Mouse (Mus musculus) layer of hippocampus, adult 9-10 months (tissue): Measurements from ENCODE around the gene E2f1.

Source experiments
- DNase-seq: peaks from one replicate; pipeline ENCODE4 v3.0.0; 2022; ENCODE audit warnings: low spot score

E2f1 gene

DNA sequence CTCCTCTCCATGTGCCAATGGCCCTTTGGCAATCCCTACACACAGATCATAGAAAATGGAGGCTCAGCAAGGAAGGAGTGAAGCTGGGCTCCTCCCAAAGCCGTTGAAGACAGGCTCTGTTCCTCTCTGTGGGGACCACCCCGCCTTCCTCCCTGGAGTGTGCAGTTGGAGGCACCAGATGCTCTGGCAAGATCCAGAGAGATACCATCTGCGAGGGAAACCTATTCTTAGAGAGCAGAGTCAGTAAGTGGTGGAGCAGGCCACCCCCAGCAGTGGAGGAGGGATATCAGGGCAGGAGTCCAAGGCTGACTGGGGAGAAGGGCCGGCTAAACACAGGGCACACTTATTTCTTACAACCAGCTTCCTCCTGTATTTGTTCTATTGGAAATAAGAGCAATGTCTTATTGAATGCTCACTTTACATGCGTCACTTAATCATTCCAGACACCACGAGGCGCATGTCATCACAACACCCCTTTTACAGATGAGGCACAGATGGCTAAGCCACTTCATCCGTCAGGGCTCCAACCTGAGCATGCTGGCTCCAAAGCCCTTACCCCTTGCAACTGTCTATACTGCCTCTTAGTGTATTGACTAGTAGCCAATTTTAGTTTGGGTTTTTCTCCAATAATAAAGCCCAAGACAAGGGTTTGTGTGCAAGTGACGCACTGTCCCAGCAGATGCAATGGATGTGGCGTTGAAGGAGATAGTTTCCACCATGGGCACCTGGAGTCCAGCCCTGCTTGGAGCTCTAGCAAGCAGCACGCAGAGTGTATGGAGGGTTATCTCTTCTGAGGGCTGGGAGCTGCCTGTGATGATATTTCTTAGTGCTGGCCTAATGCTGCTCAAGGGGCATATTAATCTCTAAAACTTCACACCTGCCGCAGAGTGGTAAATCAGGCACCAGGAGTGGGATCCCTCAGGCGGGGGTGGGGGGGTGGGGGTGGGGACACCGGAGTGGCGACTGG is 14.5 kb upstream of the E2f1 start:
- DNase-seq = peak; percentile 83

DNA sequence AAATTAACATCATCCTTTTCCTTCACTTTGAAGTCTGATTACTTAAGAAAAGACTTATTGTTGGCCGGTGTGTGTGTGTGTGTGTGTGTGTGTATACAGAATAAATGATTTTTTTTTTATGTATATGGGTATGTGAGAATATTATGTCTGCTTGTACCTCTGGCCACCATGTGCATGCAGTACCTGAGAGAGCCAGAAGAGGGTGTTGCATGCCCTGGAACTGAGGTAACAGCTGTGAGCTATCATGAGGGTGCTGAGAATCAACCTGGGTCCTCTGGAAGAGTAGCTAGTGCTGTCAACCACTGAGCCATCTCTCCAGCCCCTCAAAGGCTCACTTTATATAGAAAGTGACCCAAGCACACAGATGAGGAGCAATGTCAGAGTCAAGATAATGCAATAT is 11.7 kb upstream of the E2f1 start:
- no peak for DNase-seq

DNA sequence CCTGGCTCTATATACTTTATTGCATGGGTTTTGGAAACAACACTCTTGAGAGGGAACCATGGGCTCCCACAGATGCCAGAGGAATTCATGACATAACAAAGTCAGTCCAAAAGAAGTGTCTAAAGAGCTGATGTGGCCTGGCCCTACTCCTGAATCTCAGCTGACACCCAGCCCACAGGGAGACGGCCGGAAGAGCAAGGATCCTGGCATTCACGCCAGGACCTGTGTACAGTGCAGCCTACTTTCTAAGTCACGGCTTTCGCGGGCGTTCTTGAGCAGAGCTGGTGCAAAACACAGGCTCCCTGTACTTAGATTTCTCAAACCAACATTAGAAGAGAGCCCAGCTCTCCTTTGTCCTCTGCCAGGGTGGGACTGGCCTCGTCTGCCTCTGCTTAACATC is 10.9 kb upstream of the E2f1 start:
- no peak for DNase-seq

DNA sequence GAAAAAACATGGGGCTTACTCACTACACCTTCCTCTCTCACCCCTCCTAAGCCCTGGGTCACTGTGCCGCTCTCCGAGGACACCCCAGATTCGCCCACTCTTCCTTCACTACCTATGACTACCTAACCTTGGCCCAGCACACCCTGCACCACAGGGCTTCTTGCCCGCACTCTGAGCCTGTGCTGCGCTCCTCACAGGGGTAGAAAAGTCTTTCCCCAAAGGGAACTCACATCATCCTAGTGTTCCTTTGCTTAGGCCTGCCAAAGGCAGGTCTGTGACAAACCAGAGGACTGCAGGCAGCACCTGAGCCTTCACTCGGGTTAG is 8.0 kb upstream of the E2f1 start:
- DNase-seq = no peak

DNA sequence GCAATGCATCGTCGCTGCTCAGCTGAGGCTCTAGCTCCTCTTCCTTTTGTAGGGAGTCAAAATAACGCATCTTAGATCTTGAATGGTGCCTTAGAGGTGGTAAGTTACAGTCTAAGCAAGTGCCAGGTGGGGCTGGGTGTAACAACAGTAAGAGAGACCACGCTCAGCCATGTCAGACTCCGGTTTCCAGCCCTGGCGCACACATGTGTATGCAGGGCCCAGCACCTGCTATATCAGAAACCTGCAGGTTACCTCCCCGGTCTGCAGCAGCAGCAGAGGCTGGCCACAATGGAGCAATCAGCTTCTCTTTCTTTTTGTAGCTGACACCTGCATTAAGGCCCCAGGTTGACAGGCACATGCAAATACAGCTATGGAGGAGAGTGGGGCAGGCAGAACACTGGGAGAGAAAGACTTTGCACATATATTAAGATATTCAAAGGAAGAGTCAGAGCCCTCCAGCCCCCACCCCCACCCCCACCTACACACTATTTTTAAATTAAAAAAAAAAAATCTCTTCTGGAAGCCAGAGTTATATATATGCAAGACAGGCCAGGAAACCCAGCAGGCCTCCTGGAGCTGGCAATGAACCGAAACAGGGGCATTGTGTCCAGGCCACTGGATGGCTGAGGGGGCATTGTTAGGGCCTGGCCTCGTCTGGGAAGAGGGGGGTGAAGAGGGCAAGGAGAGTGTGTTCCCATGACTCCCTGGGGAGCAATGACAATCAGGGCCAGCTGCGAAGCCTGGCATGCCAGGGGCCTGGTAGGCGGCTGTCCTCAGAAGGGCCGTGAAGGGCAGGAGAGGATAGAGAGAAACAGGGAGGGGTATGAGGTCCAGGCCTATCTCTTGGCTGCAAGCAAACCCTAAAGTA is 7.4 kb upstream of the E2f1 start:
- DNase-seq = no peak

DNA sequence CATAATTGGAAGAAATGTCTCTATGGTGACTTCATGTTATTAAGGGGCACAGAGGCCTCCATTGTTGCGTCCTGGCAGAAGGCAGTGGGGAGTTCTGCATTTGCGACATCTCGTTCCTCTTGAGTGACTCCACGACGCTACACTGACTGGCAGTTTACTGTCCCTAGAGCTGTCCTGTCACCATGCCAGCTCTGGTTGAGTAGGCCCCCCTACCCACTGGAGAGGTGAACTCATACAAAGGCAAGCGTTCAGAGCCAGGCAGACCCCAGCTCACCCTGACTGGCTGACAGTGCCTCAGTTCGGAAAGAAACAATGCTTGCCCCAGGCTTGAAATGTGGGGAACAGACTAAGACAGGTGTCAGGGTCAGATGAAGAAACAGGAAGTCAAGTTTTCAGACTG is 4.6 kb upstream of the E2f1 start:
- no peak for DNase-seq

DNA sequence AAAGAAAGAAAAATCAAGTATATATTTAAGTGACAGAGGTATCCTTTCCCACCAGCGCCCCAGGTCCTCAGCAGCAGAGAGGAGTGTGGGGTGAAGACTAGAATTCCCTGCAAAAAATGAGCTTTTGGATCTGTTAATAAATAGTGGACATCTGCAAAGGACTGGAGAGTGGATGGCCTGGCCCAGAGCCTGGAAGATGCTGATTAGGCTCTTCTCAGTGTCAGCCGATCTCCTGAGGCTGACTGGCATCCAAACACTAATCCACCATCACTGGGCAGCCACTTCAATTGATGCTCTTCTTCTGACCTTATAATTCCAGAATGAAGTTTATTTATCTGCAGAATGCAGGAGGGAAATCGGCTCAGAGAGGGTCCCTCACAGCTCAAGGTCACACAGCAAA is 3.3 kb upstream of the E2f1 start:
- DNase-seq = no peak

DNA sequence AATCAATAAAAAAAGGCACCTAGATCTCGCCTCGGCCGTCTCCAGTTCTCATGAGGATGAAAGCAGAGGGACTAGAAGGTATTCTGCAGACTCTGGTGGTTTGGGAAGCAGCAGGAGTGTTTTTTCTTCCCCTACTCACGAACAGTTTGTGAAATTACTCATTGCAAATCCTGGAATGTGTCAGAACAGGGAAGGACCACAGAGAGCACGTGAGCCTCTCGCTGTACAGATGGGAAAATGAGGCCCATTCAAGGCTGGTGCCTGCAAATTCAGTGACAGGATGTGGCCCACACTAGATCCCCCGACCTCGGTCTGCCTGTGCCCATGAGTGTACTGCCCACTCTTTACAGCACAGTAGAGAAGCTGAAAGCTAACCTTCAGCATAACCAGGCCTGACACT is 2.3 kb upstream of the E2f1 start:
- DNase-seq = no peak

DNA sequence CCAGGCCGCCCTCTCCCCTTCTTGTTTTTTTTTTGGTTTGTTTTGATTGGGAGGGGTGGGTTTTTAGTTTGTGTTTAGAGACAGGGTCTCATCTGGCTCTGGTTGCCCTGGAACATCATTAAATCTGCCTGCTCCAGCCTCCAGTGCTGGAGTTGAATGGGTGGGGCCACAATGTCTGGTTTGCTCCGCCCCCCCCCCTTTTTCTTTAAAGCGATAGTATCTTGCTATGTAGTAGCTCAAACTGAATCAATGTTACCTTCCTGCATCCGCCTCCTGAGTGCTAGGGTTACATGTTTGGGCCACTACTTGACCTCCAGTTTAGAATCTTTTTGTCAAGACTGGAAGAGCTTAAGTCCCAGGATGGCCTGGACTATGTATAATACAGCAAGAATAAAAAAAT is 1.6 kb upstream of the E2f1 start:
- DNase-seq = no peak

DNA sequence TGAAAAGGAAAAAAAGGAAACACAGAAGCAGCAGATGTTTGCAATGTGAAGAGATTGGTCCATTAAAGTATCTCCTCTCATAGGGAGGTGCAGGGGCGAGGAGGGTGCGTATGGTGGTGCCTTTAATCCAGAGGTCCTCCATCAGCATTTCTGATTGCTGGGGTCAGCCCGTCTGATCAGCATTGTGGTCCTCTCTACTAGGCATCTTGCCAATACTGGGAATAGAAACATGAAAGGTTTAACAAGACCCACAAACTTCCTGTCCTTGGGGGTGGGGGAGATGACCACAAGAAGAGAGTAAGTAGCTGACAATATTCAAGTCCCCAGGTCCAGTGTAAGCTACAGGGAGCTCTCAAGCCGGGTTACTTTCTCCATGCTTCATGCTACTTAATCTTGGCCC is 974 bp upstream of the E2f1 start:
- DNase-seq = no peak

DNA sequence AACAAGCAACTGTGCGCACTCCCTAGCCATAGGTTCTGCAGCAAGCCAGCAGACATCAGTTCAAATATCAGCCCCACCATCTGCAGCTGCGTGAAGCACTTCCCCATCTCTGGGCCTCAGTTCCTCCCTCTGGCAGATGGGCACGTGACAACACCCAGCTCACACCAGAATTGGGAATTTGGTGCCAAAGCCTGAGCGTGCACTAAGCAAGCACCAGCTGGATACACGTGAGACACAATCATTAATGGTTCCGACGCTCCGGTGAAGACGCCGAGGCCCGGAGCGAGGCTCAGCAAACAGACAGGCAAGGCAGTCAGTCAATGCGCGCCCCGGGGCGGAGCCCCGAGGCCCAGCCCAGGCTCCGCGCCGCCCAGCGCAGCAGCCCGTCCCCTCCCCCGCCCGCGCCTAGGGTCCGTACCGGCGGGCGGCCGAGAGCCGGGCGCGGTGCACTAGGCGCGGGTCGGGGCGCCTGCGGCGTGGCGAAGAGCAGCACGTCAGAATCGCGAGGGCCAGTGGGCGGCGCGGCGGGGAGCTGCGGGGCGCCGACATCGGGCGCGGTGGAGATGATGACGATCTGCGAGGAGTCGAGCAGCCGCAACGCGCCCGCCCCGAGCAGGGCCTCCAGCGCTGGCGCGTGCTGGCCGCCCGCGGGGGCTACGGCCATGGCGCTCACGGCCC is 482 bp downstream of the E2f1 start:
- no peak for DNase-seq

DNA sequence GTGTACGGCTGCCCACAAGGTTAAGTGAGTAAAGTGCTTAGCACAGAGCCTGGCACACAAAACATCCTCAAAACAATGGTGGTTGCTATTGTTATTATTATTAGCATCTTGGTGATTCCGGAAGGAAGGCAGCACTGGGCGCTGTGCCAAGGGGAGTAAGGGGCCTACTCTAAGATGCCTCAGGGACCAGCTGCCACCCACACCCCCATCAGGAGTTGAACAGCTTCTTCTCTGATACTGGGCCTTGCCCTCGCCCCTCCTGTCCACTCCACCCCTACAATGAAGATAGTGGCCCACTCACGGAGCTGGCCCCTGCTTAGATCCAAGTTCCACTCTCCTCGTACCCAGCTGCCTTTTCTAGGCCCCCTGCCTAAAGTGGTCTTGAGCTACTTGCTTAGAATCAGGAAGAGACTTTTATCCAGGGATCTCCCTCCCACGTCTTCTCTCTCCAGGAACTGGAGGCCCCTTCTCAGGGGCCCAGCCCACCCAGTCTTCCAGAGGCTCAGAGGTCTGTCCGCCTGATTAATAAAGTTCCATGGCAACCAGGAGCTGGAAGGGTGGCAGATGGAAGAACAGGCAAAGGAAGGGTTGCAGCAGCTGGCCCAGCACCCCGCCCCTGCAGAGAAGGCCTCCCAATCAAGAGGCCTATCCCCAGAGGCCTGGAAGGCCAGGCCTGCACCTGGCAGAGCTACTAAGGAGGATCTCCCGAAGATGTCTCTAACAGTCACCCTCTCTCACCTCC is 1.2 kb downstream of the E2f1 start:
- no peak for DNase-seq

DNA sequence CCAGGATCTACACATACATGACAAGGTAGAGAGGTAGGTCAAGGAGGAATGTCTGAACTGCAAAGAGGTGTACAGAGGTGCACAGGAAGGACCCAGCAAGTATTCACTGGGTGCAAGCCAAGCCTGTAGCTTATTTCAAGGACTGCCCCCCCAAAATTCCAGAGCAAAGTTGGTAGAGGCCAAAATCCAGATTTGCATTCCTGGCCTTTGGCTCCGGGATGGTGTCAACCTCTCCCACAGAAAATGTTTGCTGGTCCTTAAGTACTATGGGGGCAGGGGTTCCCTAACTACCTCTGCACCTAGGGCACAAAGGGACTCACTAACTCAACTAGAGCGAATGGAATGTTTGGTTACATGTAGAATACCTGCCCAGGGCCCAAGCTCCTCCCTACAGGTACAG is 1.9 kb downstream of the E2f1 start:
- no peak for DNase-seq

DNA sequence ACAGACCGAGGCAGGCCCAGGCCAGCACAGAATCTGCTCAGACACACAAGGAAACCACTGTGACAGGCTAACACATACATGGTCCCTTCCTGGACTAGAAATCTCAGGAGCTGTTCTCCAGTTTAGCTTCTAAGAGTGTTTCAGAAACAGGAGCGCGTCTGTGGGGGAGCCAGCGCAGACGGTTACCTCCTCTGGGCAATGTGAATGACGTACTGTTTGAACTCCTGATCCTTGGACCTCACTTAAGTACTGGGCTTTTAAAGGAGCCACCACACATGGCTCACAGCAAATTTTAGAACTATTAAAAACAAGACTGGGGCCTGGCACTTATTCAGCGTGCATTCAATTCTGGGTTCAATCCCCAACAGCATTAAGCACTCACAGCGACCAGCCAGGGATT is 3.1 kb downstream of the E2f1 start:
- DNase-seq = no peak

DNA sequence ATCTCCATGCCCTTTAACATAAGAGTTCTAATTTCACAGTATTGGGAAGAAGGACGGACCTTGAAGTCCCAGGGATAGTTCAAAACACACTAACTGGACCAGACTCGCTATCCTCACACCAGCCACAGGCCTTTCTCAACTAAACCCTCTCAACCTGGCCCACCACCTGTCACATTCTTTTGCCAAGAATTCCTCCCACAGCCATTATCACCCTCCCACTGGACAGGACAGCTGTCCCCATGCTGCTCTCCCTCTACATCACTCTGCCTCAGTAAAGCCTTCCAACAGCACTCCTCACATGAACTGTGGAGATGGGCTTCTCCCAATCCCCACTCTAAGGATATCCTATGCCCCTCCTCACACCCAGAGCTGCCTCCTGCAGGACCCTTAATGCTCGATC is 4.1 kb downstream of the E2f1 start:
- DNase-seq = no peak

DNA sequence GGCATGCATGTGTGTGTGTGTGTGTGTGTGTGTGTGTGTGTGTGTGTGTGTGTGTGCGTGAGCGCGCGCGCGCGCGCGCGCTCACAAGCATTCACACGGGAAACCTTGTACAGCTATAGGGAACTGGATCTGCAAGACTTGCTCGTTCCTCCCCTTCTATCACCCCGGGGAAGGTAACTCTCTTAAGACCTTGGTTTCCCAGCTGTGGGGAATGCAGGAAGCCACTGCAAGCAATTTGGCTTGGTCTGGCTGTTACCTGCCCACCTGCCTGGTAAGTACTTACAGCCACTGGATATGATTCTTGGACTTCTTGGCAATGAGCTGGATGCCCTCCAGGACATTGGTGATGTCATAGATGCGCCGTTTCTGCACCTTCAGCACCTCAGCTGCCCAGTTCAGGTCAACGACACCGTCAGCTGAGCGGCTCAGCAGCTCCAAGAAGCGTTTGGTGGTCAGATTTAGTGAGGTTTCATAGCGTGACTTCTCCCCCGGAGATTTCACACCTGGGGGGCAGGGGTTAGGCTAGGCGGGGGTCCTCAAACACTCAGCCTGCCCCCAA is 6.0 kb downstream of the E2f1 start:
- no peak for DNase-seq

DNA sequence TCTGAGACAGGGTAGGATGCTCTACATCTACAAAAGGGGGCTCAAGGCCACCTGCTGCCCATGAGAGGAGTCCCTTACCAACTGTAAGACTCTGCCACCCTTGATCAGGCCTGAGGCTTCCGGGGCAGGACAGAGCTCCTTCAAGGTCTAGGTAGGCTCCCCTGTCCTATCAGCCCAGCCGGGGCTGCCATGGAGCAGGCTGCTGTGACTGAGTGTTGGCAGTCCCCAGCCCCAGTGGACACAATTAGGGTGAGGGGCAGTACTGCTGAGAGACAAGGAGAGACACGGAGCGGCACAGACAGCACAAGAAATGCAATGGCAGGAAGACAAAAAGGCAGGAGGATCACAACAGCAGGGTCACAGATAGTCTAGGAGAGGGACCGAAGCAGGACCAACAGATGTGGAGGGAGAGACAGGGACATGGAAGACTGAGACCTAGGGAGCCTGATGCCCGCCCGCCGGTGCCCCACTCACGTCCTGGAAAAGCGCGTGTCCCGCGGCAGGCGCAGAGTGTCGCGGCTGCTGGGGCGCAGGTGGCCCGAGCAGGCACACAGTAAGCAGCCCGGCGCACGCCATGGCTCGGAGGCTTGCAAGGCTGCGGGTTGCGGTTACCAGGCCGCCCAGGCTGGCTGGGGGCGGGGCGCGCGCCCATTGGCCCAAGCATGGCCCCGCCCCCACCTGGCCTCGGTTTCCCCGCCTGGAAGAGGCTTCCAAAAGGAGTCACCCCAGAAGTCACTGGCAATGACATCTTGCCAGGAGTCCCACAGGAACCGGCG is 11.2 kb downstream of the E2f1 start, which contains the start of gene Necab3:
TSS of gene Necab3 (minus strand) at position 627 of the 776 bp plus-strand sequence.
- DNase-seq = no peak

DNA sequence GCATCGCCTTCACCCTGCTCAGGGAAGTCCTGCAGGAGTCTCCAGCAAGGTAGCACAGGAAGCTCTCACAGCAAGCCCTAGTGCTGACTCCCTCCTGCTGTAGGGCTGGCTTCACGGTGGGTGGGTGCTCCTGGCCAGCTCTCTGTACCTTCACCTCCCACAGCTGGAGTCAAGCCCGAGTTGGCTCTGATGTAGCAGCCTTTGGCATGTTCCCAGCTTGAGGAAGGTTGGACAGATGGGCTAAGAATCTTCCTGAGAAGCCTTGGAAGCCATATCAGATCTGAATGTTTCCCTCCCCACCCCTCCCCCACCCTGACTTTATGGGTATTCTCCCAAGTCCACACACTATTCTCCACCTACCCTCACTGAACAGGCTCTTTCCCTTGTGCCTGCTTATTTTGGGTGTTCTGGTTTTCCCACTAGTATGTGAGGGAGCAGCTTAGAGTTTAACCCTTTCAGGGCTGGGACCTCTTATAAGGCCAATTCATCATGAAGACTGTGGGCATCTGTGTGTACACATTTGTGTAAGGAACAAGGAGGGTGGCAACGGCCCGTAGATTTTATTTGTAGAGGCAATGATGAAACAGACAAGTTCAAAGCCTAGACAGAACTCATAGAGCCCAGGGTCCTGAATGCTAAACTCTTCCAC is 12.4 kb downstream of the E2f1 start:
- no peak for DNase-seq

DNA sequence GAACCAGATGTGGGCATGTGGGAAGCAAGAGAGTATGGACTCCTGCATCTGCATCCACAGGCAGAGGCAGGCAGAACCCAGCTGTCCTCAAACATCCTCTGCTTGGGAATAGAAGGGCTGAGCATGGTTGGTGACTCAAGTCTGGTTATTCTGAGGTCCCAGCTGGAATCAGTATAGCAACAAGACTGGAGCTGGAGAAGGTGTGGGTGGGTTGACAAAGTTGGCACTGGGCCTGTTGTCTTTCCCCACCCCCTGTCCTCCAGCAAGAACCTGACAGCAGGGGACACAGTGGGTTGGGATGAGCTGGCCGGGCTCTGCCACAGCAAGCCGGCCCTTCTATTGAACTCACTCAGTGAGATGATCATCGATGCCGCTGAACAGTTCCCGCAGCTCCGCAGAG is 14.5 kb downstream of the E2f1 start:
- DNase-seq = no peak

DNA sequence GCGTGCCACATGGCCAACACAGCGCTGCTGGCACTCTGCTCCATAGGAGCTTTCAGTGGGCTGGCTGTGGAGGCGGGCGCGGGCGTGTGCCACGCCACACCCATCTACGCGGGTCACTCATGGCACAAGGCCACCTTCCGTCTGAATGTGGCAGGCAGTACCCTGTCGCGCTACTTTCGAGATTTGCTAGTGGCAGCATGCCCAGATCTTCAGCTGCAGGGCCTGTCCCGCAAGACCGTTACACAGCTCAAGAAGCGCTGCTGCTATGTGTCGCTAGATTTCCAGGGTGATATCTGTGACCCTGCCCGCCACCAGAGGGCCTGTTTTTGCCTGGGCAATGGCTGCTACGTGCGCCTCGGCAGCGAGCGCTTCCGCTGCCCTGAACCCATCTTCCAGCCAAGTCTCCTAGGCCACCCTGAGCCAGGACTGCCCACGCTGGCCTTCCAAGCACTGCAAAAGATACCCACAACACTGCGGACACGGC is 17.2 kb downstream of the E2f1 start:
- DNase-seq = no peak
